Mouse (Mus musculus) liver, embryonic 14.5 days (tissue): ENCODE measurements around the gene Cux2. TPM values are rescaled to one million over a fixed set of nuclear protein-coding genes. Genes with fewer than 3 reads are reported as not detected.

Source experiments
- ATAC-seq: fragments of 200-750 bp; cut with Nextera tagmentation; 2 replicates; pipeline ENCODE4 v1.8.0; 2017; ENCODE audit warnings: moderate number of reproducible peaks, mild to moderate bottlenecking, moderate library complexity; ENCODE audit not compliant: insufficient read depth
- DNase-seq, 3 experiments: peaks; one replicate each; pipeline ENCODE4 v3.0.0-alpha.2; 2012 to 2013; ENCODE audit warnings: low read depth in 3 of 3, low spot score in 3 of 3
- H3K27ac ChIP-seq: fragments of 300-500 bp; sonication (generic); 2 replicates; pipeline ENCODE4 v1.5.1; 2014; ENCODE audit warnings: moderate library complexity, mild to moderate bottlenecking, control low read depth, inconsistent platforms
- H3K27me3 ChIP-seq: fragments of 300-500 bp; sonication (generic); 2 replicates; pipeline ENCODE4 v1.6.1; 2014; ENCODE audit warnings: mild to moderate bottlenecking, low read length, moderate library complexity; ENCODE audit not compliant: control insufficient read depth, insufficient read depth
- H3K36me3 ChIP-seq: fragments of 300-500 bp; sonication (generic); replicated peaks from 2 replicates; pipeline ENCODE4 v1.6.1; 2014; ENCODE audit warnings: low read depth; ENCODE audit not compliant: control insufficient read depth, insufficient read depth
- H3K4me1 ChIP-seq, 2 experiments: fragments of 200-500 bp in 1 of 2; fragments of 300-500 bp in 1 of 2; sonication (generic) in 1 of 2; replicated peaks; 2 replicates each; pipeline ENCODE4 v1.6.1; 2012 to 2014; ENCODE audit warnings: antibody characterized with exemption in 1 of 2, inconsistent platforms in 1 of 2, low read length in 1 of 2; ENCODE audit not compliant: control insufficient read depth in 2 of 2, insufficient read depth in 2 of 2
- H3K4me2 ChIP-seq: fragments of 300-500 bp; sonication (generic); 2 replicates; pipeline ENCODE4 v1.6.1; 2014; ENCODE audit warnings: low read depth, mild to moderate bottlenecking, control low read depth, moderate library complexity
- H3K4me3 ChIP-seq, 2 experiments: fragments of 200-500 bp in 1 of 2; fragments of 300-500 bp in 1 of 2; sonication (generic) in 1 of 2; 2 replicates each; pipeline ENCODE4 v1.5.1; 2012 to 2014; ENCODE audit warnings: low read depth in 2 of 2, low read length in 2 of 2, mild to moderate bottlenecking in 2 of 2, control low read depth in 1 of 2, inconsistent platforms in 1 of 2, moderate library complexity in 1 of 2; ENCODE audit not compliant: insufficient read depth in 1 of 2
- H3K9ac ChIP-seq: fragments of 300-500 bp; sonication (generic); replicated peaks from 2 replicates; pipeline ENCODE4 v1.6.1; 2014; ENCODE audit warnings: mild to moderate bottlenecking, control low read depth, moderate library complexity
- H3K9me3 ChIP-seq: fragments of 300-500 bp; sonication (generic); 2 replicates; pipeline ENCODE4 v1.6.1; 2016; ENCODE audit warnings: low read length, mixed read lengths; ENCODE audit not compliant: control insufficient read depth
- CTCF ChIP-seq: IDR thresholded peaks from 2 replicates; pipeline ENCODE4 v1.5.1; 2016; ENCODE audit warnings: antibody characterized with exemption, low read depth, control low read depth
- EP300 ChIP-seq: IDR thresholded peaks from 2 replicates; pipeline ENCODE4 v1.6.1; 2016; ENCODE audit warnings: antibody characterized with exemption, low read depth
- WGBS: fragments of 180-500 bp; shearing (Covaris S2); extraction: QIAGEN DNeasy Blood & Tissue Kit; methylation state at CpG from one replicate; pipeline ENCODE4 v1.1.7; 2014; ENCODE audit not compliant: insufficient replicate concordance; 5-methylcytosine and 5-hydroxymethylcytosine counted together
- polyA plus RNA-seq, 2 experiments: library from polyadenylated mRNA; depleted of rRNA in 1 of 2; stranded (reverse) in 1 of 2; unstranded in 1 of 2; fragments of >200 nt; fragmentation: Nextera tagmentation in 1 of 2; extraction: Ambion mirVana in 1 of 2; gene quantifications; 2 replicates each; pipeline versions ENCODE4 v1.2.1 to v1.2.3; 2012 to 2014

Gene Cux2
- polyA plus RNA-seq, 2 experiments = 1.0 to 1.4 TPM

GRCm38 (mm10) chr5:121894647-121895046 lies 155.3 kb downstream of the Cux2 start:
- TF ChIP-seq CTCF (no peak), EP300 (no peak)
- H3K4me1 ChIP-seq = no peaks in the 10 kb centered on the region
- H3K9me3 ChIP-seq = no peaks in the 10 kb centered on the region
- H3K9ac ChIP-seq = no peak overlapping the region
- H3K36me3 ChIP-seq = no peaks in the 10 kb centered on the region
- ATAC-seq = no peak
- H3K4me3 ChIP-seq = no peak overlapping the region
- no peak overlapping the region for H3K4me2 ChIP-seq
- H3K27me3 ChIP-seq = no peaks in the 10 kb centered on the region
- WGBS = 58% methylated on average over 10 of the region's 10 CpGs
- no peak for DNase-seq
- no peak overlapping the region for H3K27ac ChIP-seq

- Histone ChIP-seq H3K9ac (no peak overlapping the region), H3K9me3 (no peaks in the 10 kb centered on the region), H3K4me2 (no peak overlapping the region), H3K4me1 (no peaks in the 10 kb centered on the region), H3K27ac (no peak overlapping the region), H3K36me3 (no peaks in the 10 kb centered on the region), H3K4me3 (no peak overlapping the region), H3K27me3 (no peaks in the 10 kb centered on the region)
- no peak for DNase-seq
- ATAC-seq = no peak
- no peak for TF ChIP-seq EP300
- no peak for TF ChIP-seq CTCF
- 17% methylated on average over 3 of the region's 3 CpGs for WGBS
These were observed 156.3 kb downstream of the Cux2 start for GRCm38 (mm10) chr5:121893581-121893980.

GRCm38 (mm10) chr5:121892281-121892680 lies 157.6 kb downstream of the Cux2 start:
- 64% methylated on average over 14 of the region's 14 CpGs for WGBS
- Histone ChIP-seq H3K4me2 (no peak overlapping the region), H3K27me3 (no peaks in the 10 kb centered on the region), H3K9ac (no peak overlapping the region), H3K36me3 (no peaks in the 10 kb centered on the region), H3K4me3 (no peak overlapping the region), H3K9me3 (no peaks in the 10 kb centered on the region), H3K4me1 (no peaks in the 10 kb centered on the region), H3K27ac (no peak overlapping the region)
- no peak for DNase-seq
- TF ChIP-seq EP300 = no peak
- TF ChIP-seq CTCF = no peak
- no peak for ATAC-seq

GRCm38 (mm10) chr5:121890925-121891324 lies 159.0 kb downstream of the Cux2 start:
- Histone ChIP-seq H3K27me3 (no peaks in the 10 kb centered on the region), H3K9me3 (no peaks in the 10 kb centered on the region), H3K4me1 (no peaks in the 10 kb centered on the region), H3K27ac (no peak overlapping the region), H3K36me3 (no peaks in the 10 kb centered on the region), H3K4me3 (no peak overlapping the region), H3K4me2 (no peak overlapping the region), H3K9ac (no peak overlapping the region)
- ATAC-seq (no peak), DNase-seq (no peak)
- 63% methylated on average over 7 of the region's 7 CpGs for WGBS
- TF ChIP-seq CTCF (no peak), EP300 (no peak)

- Histone ChIP-seq H3K27ac (no peak overlapping the region), H3K9me3 (no peaks in the 10 kb centered on the region), H3K27me3 (no peaks in the 10 kb centered on the region), H3K4me2 (no peak overlapping the region), H3K4me1 (no peaks in the 10 kb centered on the region), H3K4me3 (no peak overlapping the region), H3K36me3 (no peaks in the 10 kb centered on the region), H3K9ac (no peak overlapping the region)
- TF ChIP-seq EP300 (no peak), CTCF (no peak)
- 58% methylated on average over 9 of the region's 9 CpGs for WGBS
- DNase-seq (no peak), ATAC-seq (no peak)
These were observed 160.0 kb downstream of the Cux2 start for GRCm38 (mm10) chr5:121889819-121890362.
